Mouse (Mus musculus) mammary gland, adult 2 months (tissue): ENCODE results near the gene Commd2. TPM values are rescaled to one million over a fixed set of nuclear protein-coding genes. Genes with fewer than 3 reads are reported as not detected.

Source experiments
- polyA plus RNA-seq: library from polyadenylated mRNA; depleted of rRNA; stranded (reverse); fragments of >200 nt; gene quantifications from 2 replicates; pipeline ENCODE4 v1.2.3, GENCODE M21; 2012; ENCODE audit warnings: low replicate concordance; rRNA removed

Commd2 gene
- 11.9 and 24.3 TPM in 2 replicates for polyA plus RNA-seq

GRCm38 (mm10) chr3:57651231-57651864, at the start of gene Commd2:
TSS of gene Commd2 (minus strand) at chr3:57651715.

GRCm38 (mm10) chr3:57692719-57693118, 41.2 kb upstream of the Commd2 start, which contains the start of gene Ankub1:
TSS of gene Ankub1 (minus strand) at chr3:57692799.

Other genes starting within 250 kb of the Commd2 start
- 0.17 TPM in 1 of 2 replicates, not detected in the other for gene Tm4sf4, start 226.4 kb downstream of the Commd2 start, polyA plus RNA-seq
- 33.2 and 42.8 TPM in 2 replicates for gene Wwtr1, start 75.8 kb downstream of the Commd2 start, polyA plus RNA-seq
- gene Ankub1, start 41.1 kb upstream of the Commd2 start, polyA plus RNA-seq = 0.10 TPM in 1 of 2 replicates, not detected in the other
- gene Rnf13, start 84.3 kb upstream of the Commd2 start, polyA plus RNA-seq = 28.5 and 78.4 TPM in 2 replicates
- 5.8 and 30.8 TPM in 2 replicates for gene Pfn2, start 196.4 kb upstream of the Commd2 start, polyA plus RNA-seq